Mouse (Mus musculus) MEL (cell line): ENCODE results near the gene Olfr1358. TPM values are rescaled to one million over a fixed set of nuclear protein-coding genes. Genes with fewer than 3 reads are reported as not detected.

ENCODE experiments used
- DNase-seq: peaks from one replicate; pipeline ENCODE4 v3.0.0; 2011; ENCODE audit warnings: low read depth, low spot score
- H3K27ac ChIP-seq: 2 replicates; pipeline ENCODE4 v1.5.1; 2012; ENCODE audit warnings: low read depth, mild to moderate bottlenecking, control low read depth, low read length, moderate library complexity; ENCODE audit not compliant: control insufficient read depth
- H3K27me3 ChIP-seq, 2 experiments: fragments of 150-350 bp in 1 of 2; sonication (generic) in 1 of 2; 2 replicates each; pipeline ENCODE4 v1.6.1; 2012; ENCODE audit warnings: low read length in 2 of 2, mild to moderate bottlenecking in 2 of 2, improper control_type of control experiment in 1 of 2, moderate library complexity in 1 of 2; ENCODE audit not compliant: insufficient read depth in 2 of 2, control insufficient read depth in 1 of 2
- H3K36me3 ChIP-seq, 2 experiments: 2 replicates each; pipeline ENCODE4 v1.6.1; 2012 to 2014; ENCODE audit warnings: low read length in 2 of 2, improper control_type of control experiment in 1 of 2, inconsistent platforms in 1 of 2, mild to moderate bottlenecking in 1 of 2; ENCODE audit not compliant: insufficient read depth in 2 of 2, control insufficient read depth in 1 of 2
- H3K4me1 ChIP-seq, 2 experiments: fragments of 150-350 bp in 1 of 2; sonication (generic) in 1 of 2; 2 replicates each; pipeline ENCODE4 v1.6.1; 2012; ENCODE audit warnings: low read length in 2 of 2, improper control_type of control experiment in 1 of 2, mild to moderate bottlenecking in 1 of 2; ENCODE audit not compliant: insufficient read depth in 2 of 2, control insufficient read depth in 1 of 2
- H3K4me3 ChIP-seq, 2 experiments: fragments of 150-350 bp in 1 of 2; sonication (generic) in 1 of 2; 2 replicates each; pipeline ENCODE4 v1.5.1; 2012; ENCODE audit warnings: low read depth in 2 of 2, low read length in 2 of 2, mild to moderate bottlenecking in 2 of 2, moderate library complexity in 2 of 2, control low read depth in 1 of 2, improper control_type of control experiment in 1 of 2; ENCODE audit not compliant: control insufficient read depth in 1 of 2, insufficient read depth in 1 of 2
- H3K79me2 ChIP-seq: 2 replicates; pipeline ENCODE4 v1.6.1; 2012; ENCODE audit warnings: mild to moderate bottlenecking, low read length, moderate library complexity; ENCODE audit not compliant: control insufficient read depth, poor library complexity, insufficient read depth
- H3K9ac ChIP-seq: 2 replicates; pipeline ENCODE4 v1.6.1; 2012; ENCODE audit warnings: low read depth, mild to moderate bottlenecking, control low read depth, low read length, moderate library complexity; ENCODE audit not compliant: control insufficient read depth, poor library complexity, severe bottlenecking
- H3K9me3 ChIP-seq: fragments of 150-350 bp; sonication (generic); replicated peaks from 2 replicates; pipeline ENCODE4 v1.6.1; 2012; ENCODE audit warnings: mild to moderate bottlenecking, low read length, improper control_type of control experiment, moderate library complexity; ENCODE audit not compliant: insufficient read depth
- CTCF ChIP-seq, 3 experiments: IDR thresholded peaks in 2 of 3; conservative IDR thresholded peaks in 1 of 3; 2 replicates each; pipeline ENCODE4 v1.5.1; 2011 to 2012; ENCODE audit warnings: low read length in 3 of 3, low read depth in 2 of 3, mild to moderate bottlenecking in 2 of 3, improper control_type of control experiment in 1 of 3, inconsistent platforms in 1 of 3, mixed read lengths in 1 of 3, moderate library complexity in 1 of 3; ENCODE audit not compliant: control insufficient read depth in 1 of 3, insufficient read depth in 1 of 3, poor library complexity in 1 of 3, severe bottlenecking in 1 of 3
- E2F4 ChIP-seq: IDR thresholded peaks from 2 replicates; pipeline ENCODE4 v1.6.1; 2011; ENCODE audit warnings: low read depth, low read length, improper control_type of control experiment, borderline replicate concordance
- GATA1 ChIP-seq: IDR thresholded peaks from 2 replicates; pipeline ENCODE4 v1.6.1; 2011; ENCODE audit warnings: low read depth, low read length, improper control_type of control experiment
- HCFC1 ChIP-seq: IDR thresholded peaks from 2 replicates; pipeline ENCODE4 v1.6.1; 2012; ENCODE audit warnings: low read depth, mild to moderate bottlenecking, inconsistent platforms, low read length, improper control_type of control experiment, moderate library complexity
- JUND ChIP-seq: IDR thresholded peaks from 2 replicates; pipeline ENCODE4 v1.6.1; 2011; ENCODE audit warnings: low read depth, mild to moderate bottlenecking, improper control_type of control experiment, low read length
- KAT2A ChIP-seq: conservative IDR thresholded peaks from 2 replicates; pipeline ENCODE4 v1.6.1; 2012; ENCODE audit warnings: low read depth, low read length, improper control_type of control experiment, inconsistent platforms
- MAX ChIP-seq: IDR thresholded peaks from 2 replicates; pipeline ENCODE4 v1.6.1; 2011; ENCODE audit warnings: low read length, improper control_type of control experiment
- MAZ ChIP-seq: IDR thresholded peaks from 2 replicates; pipeline ENCODE4 v1.6.1; 2012; ENCODE audit warnings: low read depth, mild to moderate bottlenecking, inconsistent platforms, low read length, improper control_type of control experiment
- MYB ChIP-seq: IDR thresholded peaks from 2 replicates; pipeline ENCODE4 v1.6.1; 2011; ENCODE audit warnings: mild to moderate bottlenecking, low read depth, low read length, improper control_type of control experiment
- NRF1 ChIP-seq: IDR thresholded peaks from 2 replicates; pipeline ENCODE4 v1.6.1; 2014; ENCODE audit warnings: low read depth, mild to moderate bottlenecking, inconsistent platforms, low read length, improper control_type of control experiment, moderate library complexity; ENCODE audit not compliant: poor library complexity, insufficient read depth, severe bottlenecking
- RCOR1 ChIP-seq: IDR thresholded peaks from 2 replicates; pipeline ENCODE4 v1.6.1; 2012; ENCODE audit warnings: low read depth, mild to moderate bottlenecking, inconsistent platforms, low read length, improper control_type of control experiment
- SIN3A ChIP-seq: IDR thresholded peaks from 2 replicates; pipeline ENCODE4 v1.6.1; 2012; ENCODE audit warnings: low read length, improper control_type of control experiment, inconsistent platforms
- SMC3 ChIP-seq: IDR thresholded peaks from 2 replicates; pipeline ENCODE4 v1.6.1; 2011; ENCODE audit warnings: low read depth, low read length, improper control_type of control experiment
- TBP ChIP-seq: IDR thresholded peaks from 2 replicates; pipeline ENCODE4 v1.8.0; 2011; ENCODE audit warnings: low read depth, low read length, improper control_type of control experiment
- USF1 ChIP-seq: IDR thresholded peaks from 2 replicates; pipeline ENCODE4 v1.6.1; 2014; ENCODE audit warnings: low read depth, mild to moderate bottlenecking, inconsistent platforms, low read length, improper control_type of control experiment, moderate library complexity
- ZMIZ1 ChIP-seq: IDR thresholded peaks from 2 replicates; pipeline ENCODE4 v1.6.1; 2012; ENCODE audit warnings: low read depth, mild to moderate bottlenecking, inconsistent platforms, low read length, improper control_type of control experiment, moderate library complexity
- ZNF384 ChIP-seq: IDR thresholded peaks from 2 replicates; pipeline ENCODE4 v1.6.1; 2012; ENCODE audit warnings: low read depth, mild to moderate bottlenecking, inconsistent platforms, low read length, improper control_type of control experiment
- polyA plus RNA-seq, 2 experiments: library from polyadenylated mRNA; stranded (reverse) in 1 of 2; unstranded in 1 of 2; fragments of >175 nt in 1 of 2; fragments of >200 nt in 1 of 2; gene quantifications; 2 replicates each; pipeline versions ENCODE4 v1.2.1 to v1.2.4; 2012; ENCODE audit warnings: low replicate concordance in 2 of 2, low read depth in 1 of 2; ENCODE audit not compliant: insufficient read length in 2 of 2, insufficient read depth in 1 of 2, missing spikeins in 1 of 2
- total RNA-seq: library from RNA; depleted of rRNA; stranded (reverse); fragments of 300-350 nt; gene quantifications from 2 replicates; pipeline ENCODE4 v1.2.3, GENCODE M21; 2012

Olfr1358 gene
- total and polyA plus RNA-seq, 3 experiments = not detected

- H3K9me3 ChIP-seq = no peaks in the 10 kb centered on the region
- H3K9ac ChIP-seq = no peak overlapping the region
- no peak overlapping the region for H3K4me3 ChIP-seq
- peaks cover 15 to 25% of the 10 kb centered on the region in 2 experiments for H3K4me1 ChIP-seq
- peaks cover 0 to 7% of the 10 kb centered on the region in 2 experiments; a peak in 2 of 4 replicates for H3K36me3 ChIP-seq
- H3K27me3 ChIP-seq = no peaks in the 10 kb centered on the region
- no peaks in the 10 kb centered on the region for H3K79me2 ChIP-seq
- DNase-seq = no peak
- H3K27ac ChIP-seq = no peak overlapping the region
- TF ChIP-seq HCFC1 = no peak
- TF ChIP-seq NRF1 = no peak
- no peak for TF ChIP-seq RCOR1
- no peak for TF ChIP-seq KAT2A
- TF ChIP-seq GATA1 = no peak
- TF ChIP-seq ZNF384 = no peak
- no peak for TF ChIP-seq ZMIZ1
- TF ChIP-seq SIN3A = no peak
- TF ChIP-seq MAX = no peak
- TF ChIP-seq MAZ = no peak
- no peak for TF ChIP-seq TBP
- TF ChIP-seq SMC3 = no peak
- no peak for TF ChIP-seq CTCF (IDR thresholded peaks at IDR 0.05 in 2 of 3, conservative IDR thresholded peaks at IDR 0.05 in 1 of 3; ENCODE audit: control insufficient read depth in 1 of 3, insufficient read depth in 1 of 3, low read depth in 2 of 3, low read length in 3 of 3, poor library complexity in 1 of 3, severe bottlenecking in 1 of 3)
- TF ChIP-seq USF1 = no peak
- no peak for TF ChIP-seq JUND
- TF ChIP-seq E2F4 = no peak
Measured at GRCm38 (mm10) chr10:78470582-78471313, 46.5 kb upstream of the Olfr1358 start.

- H3K27me3 ChIP-seq = no peaks in the 10 kb centered on the region
- H3K27ac ChIP-seq = no peak overlapping the region
- TF ChIP-seq JUND = no peak
- TF ChIP-seq SMC3 = no peak
- TF ChIP-seq CTCF (IDR thresholded peaks at IDR 0.05 in 2 of 3, conservative IDR thresholded peaks at IDR 0.05 in 1 of 3; ENCODE audit: control insufficient read depth in 1 of 3, insufficient read depth in 1 of 3, low read depth in 2 of 3, low read length in 3 of 3, poor library complexity in 1 of 3, severe bottlenecking in 1 of 3) = no peak
- no peak for TF ChIP-seq ZNF384
- no peak for TF ChIP-seq MYB
- no peak for TF ChIP-seq HCFC1
- TF ChIP-seq, all 39 proteins: peak for 0
Measured at GRCm38 (mm10) chr10:78472046-78472445, 45.2 kb upstream of the Olfr1358 start.

More at GRCm38 (mm10) chr10:78472046-78472445, 45.2 kb upstream of the Olfr1358 start:
- H3K9ac ChIP-seq = no peak overlapping the region
- no peaks in the 10 kb centered on the region for H3K9me3 ChIP-seq
- H3K36me3 ChIP-seq = peaks cover 0 to 3% of the 10 kb centered on the region in 2 experiments; a peak in 2 of 4 replicates
- no peak for DNase-seq
- no peak overlapping the region for H3K4me3 ChIP-seq
- H3K4me1 ChIP-seq = peaks cover 14 to 29% of the 10 kb centered on the region in 2 experiments
- H3K79me2 ChIP-seq = no peaks in the 10 kb centered on the region
